Mouse (Mus musculus) neural tube, embryonic 11.5 days (tissue): Measurements from ENCODE around the gene Zfp526. TPM values are rescaled to one million over a fixed set of nuclear protein-coding genes. Genes with fewer than 3 reads are reported as not detected.

ENCODE experiments used
- ATAC-seq: fragments of 200-750 bp; cut with Nextera tagmentation; 2 replicates; pipeline ENCODE4 v1.8.0; 2017; ENCODE audit warnings: moderate number of reproducible peaks, mild to moderate bottlenecking, moderate TSS enrichment, moderate library complexity; ENCODE audit not compliant: insufficient read depth, low FRiP score, low TSS enrichment
- DNase-seq: peaks from one replicate; pipeline ENCODE4 v3.0.0-alpha.2; 2015; ENCODE audit warnings: low spot score
- H3K27ac ChIP-seq: fragments of 300-500 bp; sonication (generic); 2 replicates; pipeline ENCODE4 v1.5.1; 2014; ENCODE audit warnings: low read depth, mild to moderate bottlenecking, low read length
- H3K27me3 ChIP-seq: fragments of 300-500 bp; sonication (generic); 2 replicates; pipeline ENCODE4 v1.6.1; 2014; ENCODE audit warnings: mild to moderate bottlenecking, low read length, mixed read lengths; ENCODE audit not compliant: control insufficient read depth, insufficient read depth
- H3K36me3 ChIP-seq: fragments of 300-500 bp; sonication (generic); 2 replicates; pipeline ENCODE4 v1.6.1; 2014; ENCODE audit warnings: mild to moderate bottlenecking, low read length, moderate library complexity, mixed read lengths; ENCODE audit not compliant: control insufficient read depth, insufficient read depth
- H3K4me1 ChIP-seq: fragments of 300-500 bp; sonication (generic); 2 replicates; pipeline ENCODE4 v1.6.1; 2014; ENCODE audit warnings: low read length, mixed read lengths; ENCODE audit not compliant: control insufficient read depth, insufficient read depth
- H3K4me2 ChIP-seq: fragments of 300-500 bp; sonication (generic); 2 replicates; pipeline ENCODE4 v1.6.1; 2014; ENCODE audit warnings: low read depth, mild to moderate bottlenecking, moderate library complexity
- H3K4me3 ChIP-seq: fragments of 300-500 bp; sonication (generic); 2 replicates; pipeline ENCODE4 v1.5.1; 2014; ENCODE audit warnings: low read depth, low read length
- H3K9ac ChIP-seq: fragments of 300-500 bp; sonication (generic); 2 replicates; pipeline ENCODE4 v1.6.1; 2014; ENCODE audit warnings: mild to moderate bottlenecking, low read length
- H3K9me3 ChIP-seq: fragments of 300-500 bp; sonication (generic); 2 replicates; pipeline ENCODE4 v1.6.1; 2016; ENCODE audit warnings: low read length; ENCODE audit not compliant: control insufficient read depth
- WGBS: fragments of 180-500 bp; shearing (Covaris S2); extraction: QIAGEN DNeasy Blood & Tissue Kit; methylation state at CpG from one replicate; pipeline ENCODE4 v1.1.7; 2014; 5-methylcytosine and 5-hydroxymethylcytosine counted together
- microRNA-seq: library from miRNA; unstranded; fragments of <30 nt; microRNA quantifications from one replicate; pipeline ENCODE4, GENCODE M21; 2016
- polyA plus RNA-seq: library from polyadenylated mRNA; unstranded; fragments of >200 nt; fragmentation: Nextera tagmentation; extraction: Ambion mirVana; gene quantifications from 2 replicates; pipeline ENCODE4 v1.2.1, GENCODE M21; 2014

Gene Zfp526
- polyA plus RNA-seq, 1 experiment from 2014 or later = 3.8 TPM

DNA sequence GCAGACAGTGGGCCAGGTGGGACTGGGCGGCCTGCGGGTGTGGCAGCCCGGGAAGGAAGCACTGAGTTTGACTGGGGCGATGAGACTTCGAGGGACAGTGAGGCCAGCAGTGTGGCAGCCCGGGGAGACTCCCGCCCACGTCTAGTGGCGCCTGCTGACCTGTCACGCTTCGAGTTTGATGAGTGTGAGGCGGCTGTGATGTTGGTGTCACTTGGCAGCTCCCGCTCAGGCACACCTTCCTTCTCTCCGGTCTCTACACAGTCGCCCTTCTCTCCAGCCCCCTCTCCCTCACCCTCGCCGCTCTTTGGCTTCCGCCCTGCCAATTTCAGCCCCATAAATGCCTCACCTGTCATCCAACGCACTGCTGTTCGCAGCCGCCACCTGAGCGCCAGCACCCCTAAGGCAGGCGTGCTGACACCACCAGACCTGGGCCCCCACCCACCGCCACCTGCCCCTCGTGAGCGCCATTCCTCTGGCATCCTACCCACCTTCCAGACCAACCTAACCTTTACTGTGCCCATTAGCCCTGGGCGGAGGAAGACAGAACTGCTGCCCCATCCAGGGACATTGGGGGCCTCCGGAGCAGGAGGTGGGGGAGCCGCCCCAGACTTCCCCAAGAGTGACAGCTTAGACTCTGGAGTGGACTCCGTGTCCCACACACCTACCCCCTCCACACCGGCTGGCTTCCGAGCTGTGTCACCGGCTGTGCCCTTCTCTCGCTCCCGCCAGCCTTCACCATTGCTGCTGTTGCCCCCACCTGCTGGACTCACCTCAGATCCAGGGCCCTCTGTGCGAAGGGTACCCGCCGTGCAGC is 51.4 kb downstream of the Zfp526 start:
- Histone ChIP-seq H3K27ac (no peak overlapping the region), H3K9me3 (no peaks in the 10 kb centered on the region), H3K27me3 (no peaks in the 10 kb centered on the region), H3K4me1 (peaks cover 13% of the 10 kb centered on the region; the same call in 1 of the 2 replicates), H3K4me2 (no peak overlapping the region), H3K9ac (no peak overlapping the region), H3K36me3 (no peaks in the 10 kb centered on the region; the same call in 1 of the 2 replicates), H3K4me3 (no peak overlapping the region)
- WGBS = 88% methylated on average over 36 of the region's 38 CpGs
- DNase-seq = no peak
- no peak for ATAC-seq

DNA sequence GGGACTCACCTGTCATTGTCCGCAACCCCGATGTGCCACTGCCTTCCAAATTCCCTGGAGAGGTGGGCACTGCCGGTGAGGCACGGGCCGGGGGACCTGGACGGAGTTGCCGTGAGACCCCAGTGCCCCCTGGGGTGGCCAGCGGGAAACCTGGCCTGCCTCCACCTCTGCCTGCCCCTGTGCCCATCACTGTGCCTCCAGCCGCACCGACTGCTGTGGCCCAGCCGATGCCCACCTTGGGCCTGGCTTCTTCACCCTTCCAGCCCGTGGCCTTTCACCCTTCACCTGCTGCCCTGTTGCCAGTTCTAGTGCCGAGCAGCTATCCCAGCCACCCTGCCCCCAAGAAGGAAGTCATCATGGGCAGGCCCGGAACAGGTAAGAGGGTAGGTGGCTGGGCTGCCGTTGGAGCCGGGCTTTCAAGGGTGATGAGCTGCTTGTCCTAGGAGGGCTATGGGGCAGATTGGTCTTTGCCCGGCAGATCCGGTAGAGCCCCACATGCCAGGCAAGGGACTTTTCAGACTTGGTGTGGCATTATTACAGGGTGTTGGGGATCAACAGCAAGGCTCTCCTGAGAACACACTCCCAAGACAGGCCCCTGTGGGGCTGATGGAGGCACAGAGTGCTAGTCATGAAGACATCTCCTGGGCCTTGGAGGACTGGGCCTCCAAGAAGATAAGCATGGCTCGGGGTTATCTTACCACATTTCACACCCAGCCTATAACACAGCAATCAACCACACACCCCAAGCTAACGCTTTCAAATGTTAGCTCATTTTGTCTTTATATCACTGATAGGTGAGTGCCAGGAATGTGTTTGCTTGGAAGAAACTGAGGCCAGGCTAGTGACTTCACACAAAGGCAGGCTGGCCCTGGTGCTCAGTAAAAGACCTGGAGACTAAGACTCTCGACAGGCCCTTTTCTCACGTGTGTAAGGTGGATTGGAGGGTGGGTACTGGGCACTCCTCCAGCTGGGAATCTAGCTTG is 52.3 kb downstream of the Zfp526 start:
- H3K27ac ChIP-seq = no peak overlapping the region
- H3K4me1 ChIP-seq = peaks cover 16% of the 10 kb centered on the region; the same call in 1 of the 2 replicates
- H3K9me3 ChIP-seq = no peaks in the 10 kb centered on the region
- H3K27me3 ChIP-seq = no peaks in the 10 kb centered on the region
- ATAC-seq = no peak
- no peaks in the 10 kb centered on the region; the same call in 1 of the 2 replicates for H3K36me3 ChIP-seq
- no peak overlapping the region for H3K4me2 ChIP-seq
- 90% methylated on average over 22 of the region's 22 CpGs for WGBS
- peak overlapping the region; percentile 14; the same call in 1 of the 2 replicates for H3K9ac ChIP-seq
- DNase-seq = no peak
- H3K4me3 ChIP-seq = no peak overlapping the region

DNA sequence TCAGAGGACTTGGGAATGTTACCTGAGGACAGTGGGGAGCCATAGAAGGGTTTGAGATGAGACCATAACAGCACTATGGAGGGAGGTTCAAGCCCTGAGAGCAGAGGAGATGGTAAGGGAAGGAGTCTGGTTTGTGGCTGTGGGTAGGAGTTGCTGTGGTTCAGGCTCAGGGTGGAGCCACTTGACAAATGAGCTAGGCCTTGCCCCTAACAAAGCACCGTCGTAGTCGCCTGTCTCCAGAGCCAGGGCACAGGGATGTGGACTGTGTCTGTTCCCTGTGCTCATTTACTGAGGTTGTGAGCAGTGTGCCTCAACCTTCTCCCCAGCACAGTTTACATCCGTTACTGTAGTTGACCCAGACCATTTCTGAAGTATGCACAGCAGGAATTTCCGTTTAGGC is 53.3 kb downstream of the Zfp526 start:
- whole genome bisulfite sequencing = 60% methylated on average over 5 of the region's 5 CpGs
- Histone ChIP-seq H3K4me3 (no peak overlapping the region), H3K4me2 (no peak overlapping the region), H3K9ac (no peak overlapping the region), H3K9me3 (no peaks in the 10 kb centered on the region), H3K36me3 (no peaks in the 10 kb centered on the region; the same call in 1 of the 2 replicates), H3K27me3 (no peaks in the 10 kb centered on the region), H3K27ac (no peak overlapping the region), H3K4me1 (peaks cover 13% of the 10 kb centered on the region)
- no peak for DNase-seq
- ATAC-seq = no peak

DNA sequence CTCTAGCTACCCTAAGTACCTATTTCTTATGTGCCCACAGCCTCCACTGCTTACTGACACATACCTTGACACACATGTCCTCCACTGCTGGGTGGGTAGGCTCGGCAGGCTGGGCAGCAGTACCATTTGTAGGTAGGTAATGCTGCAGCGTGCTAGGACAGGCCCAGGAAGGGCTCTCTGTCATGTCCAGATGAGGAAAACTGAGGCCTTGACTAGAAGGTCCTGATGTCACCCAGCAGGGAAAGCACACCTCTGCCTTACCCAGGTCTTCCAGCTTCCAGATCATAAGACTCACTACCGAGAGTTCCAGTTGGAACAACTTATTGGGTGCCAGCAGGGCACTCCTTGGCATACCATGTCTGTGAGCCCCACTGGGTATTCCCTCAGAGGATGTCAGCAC is 53.8 kb downstream of the Zfp526 start:
- WGBS = 84% methylated on average over 3 of the region's 3 CpGs
- no peak for ATAC-seq
- Histone ChIP-seq H3K36me3 (no peaks in the 10 kb centered on the region; the same call in 1 of the 2 replicates), H3K4me3 (no peak overlapping the region), H3K27me3 (no peaks in the 10 kb centered on the region), H3K9ac (no peak overlapping the region), H3K27ac (no peak overlapping the region), H3K4me1 (peaks cover 17% of the 10 kb centered on the region), H3K9me3 (no peaks in the 10 kb centered on the region), H3K4me2 (no peak overlapping the region)
- DNase-seq = no peak

DNA sequence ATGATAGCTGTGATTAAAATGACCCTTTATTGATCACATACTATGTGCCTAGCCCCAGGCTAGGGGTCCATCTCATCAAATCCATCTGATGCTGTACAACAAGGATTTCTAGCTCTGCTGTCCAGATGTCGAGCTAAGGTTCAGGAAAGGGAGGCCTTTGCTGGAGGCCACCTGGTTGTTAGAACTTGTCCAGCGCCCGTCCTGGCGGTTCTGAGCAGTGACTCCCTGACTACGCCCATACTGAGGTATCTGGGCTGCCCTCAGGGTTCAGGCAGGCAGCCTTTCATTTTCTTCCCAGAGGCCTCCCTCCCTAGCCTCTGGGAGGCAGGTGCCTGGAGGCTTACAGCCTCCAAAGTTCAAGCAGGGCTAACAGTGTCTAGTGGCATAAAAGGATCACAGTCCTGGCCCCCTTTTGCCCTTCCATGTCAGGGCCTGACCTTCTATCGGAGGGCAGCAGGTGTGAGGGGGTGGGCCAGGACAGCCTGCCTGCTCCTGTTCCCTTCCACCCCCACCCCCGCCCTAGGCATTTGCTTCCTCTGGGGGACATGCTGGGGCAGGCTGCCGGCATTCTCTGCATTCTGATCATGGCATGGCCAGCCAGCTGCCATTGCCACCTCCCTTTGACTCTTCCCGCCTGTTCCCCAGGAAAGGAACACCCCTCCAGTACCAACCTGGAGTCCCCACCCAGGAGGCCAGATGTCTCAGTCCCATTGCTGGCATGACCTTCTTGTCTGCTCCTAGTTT is 54.5 kb downstream of the Zfp526 start:
- no peak overlapping the region for H3K27ac ChIP-seq
- H3K9me3 ChIP-seq = no peaks in the 10 kb centered on the region
- WGBS = 52% methylated on average over 9 of the region's 9 CpGs
- H3K36me3 ChIP-seq = no peaks in the 10 kb centered on the region; the same call in 1 of the 2 replicates
- H3K4me3 ChIP-seq = no peak overlapping the region
- no peak for ATAC-seq
- H3K9ac ChIP-seq = peak overlapping the region; percentile 20; the same call in 1 of the 2 replicates
- no peak for DNase-seq
- H3K27me3 ChIP-seq = no peaks in the 10 kb centered on the region
- peaks cover 25% of the 10 kb centered on the region for H3K4me1 ChIP-seq
- no peak overlapping the region for H3K4me2 ChIP-seq

Small RNA genes lying within 50 kb of the gene (microRNA-seq; reads per million reads assigned to microRNA genes)
- not detected for gene Mir7048

Other genes starting within 250 kb of the Zfp526 start
- 111 and 118 TPM in 2 replicates for gene Rabac1, start 248.7 kb upstream of the Zfp526 start, polyA plus RNA-seq
- 50.6 and 59.9 TPM in 2 replicates for gene Atp1a3, start 215.5 kb upstream of the Zfp526 start, polyA plus RNA-seq
- 8.9 and 9.6 TPM in 2 replicates for gene Grik5, start 149.1 kb upstream of the Zfp526 start, polyA plus RNA-seq
- 29.3 and 29.6 TPM in 2 replicates for gene Zfp574, start 148.9 kb upstream of the Zfp526 start, polyA plus RNA-seq
- 33.7 and 40.9 TPM in 2 replicates for gene Pou2f2, start 41.7 kb upstream of the Zfp526 start, polyA plus RNA-seq
- 11.0 and 11.6 TPM in 2 replicates for gene Dedd2, start 810 bp upstream of the Zfp526 start, polyA plus RNA-seq
- gene Gsk3a, start 16.4 kb downstream of the Zfp526 start, polyA plus RNA-seq = 15.9 and 19.7 TPM in 2 replicates
- gene Erf, start 29.3 kb downstream of the Zfp526 start, polyA plus RNA-seq = 16.2 and 16.7 TPM in 2 replicates
- 30.4 and 38.2 TPM in 2 replicates for gene Cic, start 46.3 kb downstream of the Zfp526 start, polyA plus RNA-seq
- gene Pafah1b3, start 76.6 kb downstream of the Zfp526 start, polyA plus RNA-seq = 321 and 324 TPM in 2 replicates
- gene Prr19, start 80.0 kb downstream of the Zfp526 start, polyA plus RNA-seq = 0.32 and 1.0 TPM in 2 replicates
- gene Tmem145, start 84.7 kb downstream of the Zfp526 start, polyA plus RNA-seq = 9.6 and 10.2 TPM in 2 replicates
- 12.9 and 14.7 TPM in 2 replicates for gene Megf8, start 95.7 kb downstream of the Zfp526 start, polyA plus RNA-seq
- gene Cnfn, start 148.3 kb downstream of the Zfp526 start, polyA plus RNA-seq = not detected in 2 replicates
- 2.5 and 3.9 TPM in 2 replicates for gene Lipe, start 177.3 kb downstream of the Zfp526 start, polyA plus RNA-seq
- 0.34 TPM in 1 of 2 replicates, not detected in the other for gene Cxcl17, start 191.5 kb downstream of the Zfp526 start, polyA plus RNA-seq